Mouse (Mus musculus) hindbrain, embryonic 14.5 days (tissue): ENCODE measurements around the gene Wtip. TPM values are rescaled to one million over a fixed set of nuclear protein-coding genes. Genes with fewer than 3 reads are reported as not detected.
A peak's percentile ranks its signal among the peaks of the same experiment; 100 is the strongest.
"Not testable (repeated sequence)": the region's sequence is repeated elsewhere in the genome, so short reads cannot be mapped to it uniquely, and the experiment has no call there.

Source experiments
- ATAC-seq: fragments of 200-750 bp; cut with Nextera tagmentation; 2 replicates; pipeline ENCODE4 v1.8.0; 2017; ENCODE audit warnings: moderate number of reproducible peaks, mild to moderate bottlenecking, moderate TSS enrichment, moderate library complexity; ENCODE audit not compliant: low FRiP score
- DNase-seq: peaks from one replicate; pipeline ENCODE4 v3.0.0-alpha.2; 2015; ENCODE audit warnings: low spot score
- H3K27ac ChIP-seq: fragments of 300-500 bp; sonication (generic); 2 replicates; pipeline ENCODE4 v1.5.1; 2014; ENCODE audit warnings: mild to moderate bottlenecking, moderate library complexity
- H3K27me3 ChIP-seq: fragments of 300-500 bp; sonication (generic); 2 replicates; pipeline ENCODE4 v1.6.1; 2014; ENCODE audit warnings: mild to moderate bottlenecking, low read length, mixed read lengths; ENCODE audit not compliant: control insufficient read depth, insufficient read depth
- H3K36me3 ChIP-seq: fragments of 300-500 bp; sonication (generic); replicated peaks from 2 replicates; pipeline ENCODE4 v1.6.1; 2014; ENCODE audit not compliant: control insufficient read depth, insufficient read depth
- H3K4me1 ChIP-seq: fragments of 300-500 bp; sonication (generic); replicated peaks from 2 replicates; pipeline ENCODE4 v1.6.1; 2014; ENCODE audit warnings: antibody characterized with exemption, low read length, mixed read lengths; ENCODE audit not compliant: control insufficient read depth, insufficient read depth
- H3K4me2 ChIP-seq: fragments of 300-500 bp; sonication (generic); replicated peaks from 2 replicates; pipeline ENCODE4 v1.6.1; 2014; ENCODE audit warnings: mild to moderate bottlenecking, moderate library complexity
- H3K4me3 ChIP-seq: fragments of 300-500 bp; sonication (generic); replicated peaks from 2 replicates; pipeline ENCODE4 v1.5.1; 2014; ENCODE audit warnings: mild to moderate bottlenecking, low read length
- H3K9ac ChIP-seq: fragments of 300-500 bp; sonication (generic); 2 replicates; pipeline ENCODE4 v1.6.1; 2014
- H3K9me3 ChIP-seq: fragments of 300-500 bp; sonication (generic); 2 replicates; pipeline ENCODE4 v1.6.1; 2016; ENCODE audit warnings: low read length; ENCODE audit not compliant: control insufficient read depth
- WGBS: fragments of 180-500 bp; shearing (Covaris S2); extraction: QIAGEN DNeasy Blood & Tissue Kit; methylation state at CpG from one replicate; pipeline ENCODE4 v1.1.7; 2014; 5-methylcytosine and 5-hydroxymethylcytosine counted together
- polyA plus RNA-seq: library from polyadenylated mRNA; unstranded; fragments of >200 nt; fragmentation: Nextera tagmentation; extraction: Ambion mirVana; gene quantifications from 2 replicates; pipeline ENCODE4 v1.2.1, GENCODE M21; 2014

Wtip gene
- polyA plus RNA-seq, 1 experiment from 2014 or later = 3.2 TPM

- Histone ChIP-seq H3K9ac (no peak overlapping the region), H3K36me3 (no peaks in the 10 kb centered on the region), H3K9me3 (no peaks in the 10 kb centered on the region), H3K4me3 (no peak overlapping the region), H3K4me1 (peaks cover 9% of the 10 kb centered on the region), H3K27me3 (no peaks in the 10 kb centered on the region), H3K27ac (no peak overlapping the region), H3K4me2 (no peak overlapping the region)
- WGBS = 91% methylated on average over 3 of the region's 3 CpGs
- no peak for DNase-seq
- ATAC-seq = no peak
These were observed 6.8 kb downstream of the Wtip start for GRCm38 (mm10) chr7:34126291-34126690.

- Histone ChIP-seq H3K27ac (no peak overlapping the region), H3K36me3 (no peaks in the 10 kb centered on the region), H3K4me2 (no peak overlapping the region), H3K27me3 (no peaks in the 10 kb centered on the region), H3K4me1 (no peaks in the 10 kb centered on the region), H3K9ac (no peak overlapping the region), H3K9me3 (no peaks in the 10 kb centered on the region), H3K4me3 (no peak overlapping the region)
- DNase-seq = no peak
- WGBS = 94% methylated on average over 9 of the region's 9 CpGs
- ATAC-seq = no peak
These were observed 7.7 kb downstream of the Wtip start for GRCm38 (mm10) chr7:34125346-34125745.

GRCm38 (mm10) chr7:34122987-34123720 lies 9.9 kb downstream of the Wtip start:
- Histone ChIP-seq H3K9me3 (no peaks in the 10 kb centered on the region), H3K9ac (no peak overlapping the region), H3K27me3 (no peaks in the 10 kb centered on the region), H3K27ac (no peak overlapping the region), H3K4me2 (no peak overlapping the region), H3K4me1 (no peaks in the 10 kb centered on the region), H3K4me3 (no peak overlapping the region), H3K36me3 (no peaks in the 10 kb centered on the region)
- DNase-seq (peak; percentile 32), ATAC-seq (peak; percentile 35; the same call in 1 of the 2 replicates)
- 80% methylated on average over 6 of the region's 6 CpGs for WGBS

GRCm38 (mm10) chr7:34120636-34121035 lies 12.4 kb downstream of the Wtip start:
- not testable (repeated sequence) for H3K4me1 ChIP-seq, H3K9ac ChIP-seq, ATAC-seq, H3K9me3 ChIP-seq, H3K4me2 ChIP-seq, H3K4me3 ChIP-seq, DNase-seq, H3K27ac ChIP-seq, H3K27me3 ChIP-seq
- WGBS = 50% methylated on average over 1 of the region's 1 CpGs
- peaks cover 18% of the 10 kb centered on the region for H3K36me3 ChIP-seq

- H3K36me3 ChIP-seq = peaks cover 52% of the 10 kb centered on the region
These were observed 16.5 kb downstream of the Wtip start for GRCm38 (mm10) chr7:34116601-34117000.

GRCm38 (mm10) chr7:34109190-34109589 lies 23.9 kb downstream of the Wtip start:
- Histone ChIP-seq H3K27ac (no peak overlapping the region), H3K9me3 (no peaks in the 10 kb centered on the region), H3K27me3 (no peaks in the 10 kb centered on the region), H3K4me2 (no peak overlapping the region), H3K4me1 (no peaks in the 10 kb centered on the region), H3K9ac (no peak overlapping the region), H3K4me3 (no peak overlapping the region), H3K36me3 (peaks cover 35% of the 10 kb centered on the region)
- ATAC-seq (0 out of 2 replicates have a peak, but pooled peaks have one; percentile 52), DNase-seq (no peak)
- 67% methylated on average over 5 of the region's 5 CpGs for WGBS

More at GRCm38 (mm10) chr7:34116601-34117000, 16.5 kb downstream of the Wtip start:
- H3K27me3 ChIP-seq = no peaks in the 10 kb centered on the region
- H3K9me3 ChIP-seq = no peaks in the 10 kb centered on the region
- no peaks in the 10 kb centered on the region for H3K4me1 ChIP-seq
- H3K4me2 ChIP-seq = no peak overlapping the region
- H3K27ac ChIP-seq = no peak overlapping the region
- no peak overlapping the region for H3K4me3 ChIP-seq
- ATAC-seq = no peak
- WGBS = 62% methylated on average over 3 of the region's 3 CpGs
- no peak for DNase-seq
- no peak overlapping the region for H3K9ac ChIP-seq

GRCm38 (mm10) chr7:34101276-34101675 lies 31.8 kb downstream of the Wtip start:
- no peak overlapping the region for H3K4me2 ChIP-seq
- DNase-seq = no peak
- no peaks in the 10 kb centered on the region for H3K9me3 ChIP-seq
- H3K9ac ChIP-seq = no peak overlapping the region
- H3K4me3 ChIP-seq = no peak overlapping the region
- no peak overlapping the region for H3K27ac ChIP-seq
- H3K27me3 ChIP-seq = no peaks in the 10 kb centered on the region
- H3K36me3 ChIP-seq = no peaks in the 10 kb centered on the region
- no peaks in the 10 kb centered on the region for H3K4me1 ChIP-seq
- ATAC-seq = no peak

GRCm38 (mm10) chr7:34100002-34100401 lies 33.1 kb downstream of the Wtip start:
- Histone ChIP-seq H3K4me3 (no peak overlapping the region), H3K9ac (no peak overlapping the region), H3K27me3 (no peaks in the 10 kb centered on the region), H3K4me2 (no peak overlapping the region), H3K27ac (no peak overlapping the region), H3K36me3 (no peaks in the 10 kb centered on the region), H3K9me3 (0 out of 2 replicates have a peak, but pooled peaks cover 4% of the 10 kb centered on the region), H3K4me1 (no peaks in the 10 kb centered on the region)
- 79% methylated on average over 2 of the region's 2 CpGs for WGBS
- DNase-seq (no peak), ATAC-seq (no peak)

GRCm38 (mm10) chr7:34094911-34095481 lies 38.1 kb downstream of the Wtip start, which contains the start of gene Scgb1b30:
Gene Scgb1b30, plus strand, starts transcription at chr7:34095431.
- ATAC-seq (no peak), DNase-seq (no peak)
- Histone ChIP-seq H3K9ac (no peak within 1 kb of the TSS), H3K4me2 (no peak within 1 kb of the TSS), H3K4me1 (no peaks in the 10 kb centered on the region), H3K9me3 (0 out of 2 replicates have a peak, but pooled peaks cover 9% of the 10 kb centered on the region), H3K4me3 (no peak within 1 kb of the TSS), H3K27me3 (no peaks in the 10 kb centered on the region), H3K36me3 (no peaks in the 10 kb centered on the region), H3K27ac (no peak within 1 kb of the TSS)
- WGBS = 80% methylated on average over 3 of the region's 3 CpGs
